Mouse (Mus musculus): ENCODE data around the gene Grap2. TPM values are rescaled to one million over a fixed set of nuclear protein-coding genes. Genes with fewer than 3 reads are reported as not detected.

Gene Grap2
- polyA plus RNA-seq, 1 experiment from 2014 or later, result 3.0 TPM

DNA sequence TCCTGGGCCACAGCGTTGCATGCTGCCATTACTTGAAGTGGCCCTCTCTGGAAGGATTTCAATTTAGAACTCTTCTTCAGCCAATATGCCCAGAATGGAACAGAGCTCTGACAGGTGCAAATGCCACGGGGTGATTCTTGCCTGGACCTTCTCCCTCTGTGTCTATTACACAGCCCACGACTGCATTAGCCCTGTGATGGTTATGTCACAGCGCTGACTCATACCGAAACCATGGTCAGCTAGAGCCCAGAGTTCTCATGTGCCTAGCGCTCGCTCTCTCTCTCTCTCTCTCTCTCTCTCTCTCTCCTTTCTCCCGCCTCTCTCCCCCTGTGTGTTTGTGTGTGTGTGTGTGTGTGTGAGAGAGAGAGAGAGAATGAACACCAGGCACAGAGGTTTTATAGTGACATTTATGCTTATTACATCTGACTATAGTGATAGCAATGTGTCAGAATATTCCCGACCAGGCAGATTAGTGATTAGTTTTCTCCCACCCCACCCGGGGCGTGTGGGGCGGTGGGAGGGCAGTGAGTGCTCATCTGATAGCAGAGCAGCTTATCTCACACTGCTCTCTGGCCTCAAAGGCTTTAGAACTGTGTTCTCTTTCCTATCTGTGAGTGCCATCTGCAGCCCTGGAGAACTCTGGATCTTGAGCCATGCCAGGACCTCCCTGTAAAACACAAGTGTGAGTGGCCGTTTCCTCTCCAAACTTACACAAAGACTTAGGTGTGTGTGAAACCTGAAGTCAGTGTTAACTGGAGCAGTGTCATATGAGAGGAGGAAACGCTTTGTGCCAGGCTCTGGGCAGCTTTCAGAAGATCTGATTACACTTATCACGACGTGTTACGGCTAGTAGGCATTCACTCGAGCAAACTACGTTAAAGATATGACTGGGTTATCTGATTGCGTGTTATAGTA is 10.4 kb downstream of the Grap2 start:
- WGBS, result 80% methylated on average over 20 of the region's 20 CpGs
- Histone ChIP-seq H3K4me1 (replicated peaks; ENCODE audit: control insufficient read depth, insufficient read depth, low read length) (no peaks in the 10 kb centered on the region; the same call in 1 of the 2 replicates), H3K36me3 (ENCODE audit: control insufficient read depth, insufficient read depth, low read length) (no peaks in the 10 kb centered on the region), H3K9me3 (ENCODE audit: control insufficient read depth, low read length) (no peaks in the 10 kb centered on the region), H3K9ac (ENCODE audit: low read length) (no peak overlapping the region), H3K4me2 (ENCODE audit: low read depth, low read length, severe bottlenecking) (no peak overlapping the region), H3K27me3 (ENCODE audit: control insufficient read depth, insufficient read depth, low read length) (no peaks in the 10 kb centered on the region), H3K27ac (ENCODE audit: low read depth, low read length) (no peak overlapping the region), H3K4me3 (ENCODE audit: low read depth, low read length) (no peak overlapping the region)
- DNase-seq (ENCODE audit: low spot score), result no peak
- no peak for ATAC-seq (replicated peaks; ENCODE audit: low FRiP score)

GRCm38 (mm10) chr15:80586296-80586695 is 13.9 kb downstream of the Grap2 start:
- ATAC-seq (replicated peaks; ENCODE audit: low FRiP score), result no peak
- H3K27me3 ChIP-seq (ENCODE audit: control insufficient read depth, insufficient read depth, low read length), result no peaks in the 10 kb centered on the region
- no peaks in the 10 kb centered on the region for H3K4me1 ChIP-seq (replicated peaks; ENCODE audit: control insufficient read depth, insufficient read depth, low read length)
- H3K9ac ChIP-seq (ENCODE audit: low read length), result no peak overlapping the region
- H3K27ac ChIP-seq (ENCODE audit: low read depth, low read length), result no peak overlapping the region
- WGBS, result 19% methylated on average over 4 of the region's 4 CpGs
- H3K36me3 ChIP-seq (ENCODE audit: control insufficient read depth, insufficient read depth, low read length), result no peaks in the 10 kb centered on the region
- no peaks in the 10 kb centered on the region for H3K9me3 ChIP-seq (ENCODE audit: control insufficient read depth, low read length)
- DNase-seq (ENCODE audit: low spot score), result no peak
- H3K4me2 ChIP-seq (ENCODE audit: low read depth, low read length, severe bottlenecking), result no peak overlapping the region
- H3K4me3 ChIP-seq (ENCODE audit: low read depth, low read length), result no peak overlapping the region

DNA sequence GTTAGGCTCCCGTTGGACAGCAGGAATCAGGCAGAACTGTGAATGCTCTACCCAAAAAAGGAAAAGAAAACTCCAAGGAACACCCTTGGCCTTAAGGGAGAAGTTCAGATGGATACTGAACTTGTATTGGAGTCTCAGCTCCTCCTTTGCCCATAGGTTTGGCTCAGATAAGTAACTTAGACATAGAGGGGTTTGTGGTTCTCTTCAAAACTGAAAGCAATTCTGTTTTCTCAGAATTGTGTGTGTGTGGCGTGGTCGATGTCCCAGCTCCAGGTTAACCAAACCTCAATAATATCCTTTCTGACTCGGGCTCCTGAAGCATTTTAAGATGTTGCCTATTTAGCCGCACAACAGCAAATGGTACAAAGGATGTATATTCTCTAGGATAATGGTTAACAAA is 18.2 kb downstream of the Grap2 start:
- Histone ChIP-seq H3K27ac (ENCODE audit: low read depth, low read length) (no peak overlapping the region), H3K9ac (ENCODE audit: low read length) (no peak overlapping the region), H3K9me3 (ENCODE audit: control insufficient read depth, low read length) (no peaks in the 10 kb centered on the region), H3K36me3 (ENCODE audit: control insufficient read depth, insufficient read depth, low read length) (no peaks in the 10 kb centered on the region), H3K4me1 (replicated peaks; ENCODE audit: control insufficient read depth, insufficient read depth, low read length) (no peaks in the 10 kb centered on the region), H3K4me2 (ENCODE audit: low read depth, low read length, severe bottlenecking) (no peak overlapping the region), H3K27me3 (ENCODE audit: control insufficient read depth, insufficient read depth, low read length) (no peaks in the 10 kb centered on the region), H3K4me3 (ENCODE audit: low read depth, low read length) (no peak overlapping the region)
- DNase-seq (ENCODE audit: low spot score) (no peak), ATAC-seq (replicated peaks; ENCODE audit: low FRiP score) (no peak)
- 89% methylated on average over 5 of the region's 5 CpGs for WGBS

GRCm38 (mm10) chr15:80592737-80593136 is 20.3 kb downstream of the Grap2 start:
- H3K4me1 ChIP-seq (replicated peaks; ENCODE audit: control insufficient read depth, insufficient read depth, low read length), result no peaks in the 10 kb centered on the region
- WGBS, result 90% methylated on average over 6 of the region's 6 CpGs
- ATAC-seq (replicated peaks; ENCODE audit: low FRiP score), result no peak

DNA sequence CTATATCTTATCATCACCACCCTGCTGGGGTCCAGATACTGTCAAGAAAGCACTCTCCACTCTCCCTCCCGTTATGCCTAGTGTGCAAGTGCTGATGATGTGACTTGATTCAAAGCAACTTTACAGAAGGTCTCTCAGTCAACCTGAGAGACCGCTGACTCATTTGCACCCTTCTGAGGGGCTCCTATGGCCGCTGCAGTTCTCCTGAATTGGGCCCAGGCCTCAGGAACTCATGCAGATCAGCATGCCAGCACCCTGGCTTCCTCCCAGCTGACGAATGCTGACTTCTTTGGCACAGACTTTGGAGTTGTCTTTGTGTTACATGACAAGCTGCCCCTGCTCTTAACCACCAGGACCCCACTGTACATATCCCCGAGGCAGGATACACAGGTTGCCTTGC is 21.5 kb downstream of the Grap2 start:
- no peak for DNase-seq (ENCODE audit: low spot score)
- ATAC-seq (replicated peaks; ENCODE audit: low FRiP score), result no peak
- Histone ChIP-seq H3K36me3 (ENCODE audit: control insufficient read depth, insufficient read depth, low read length) (no peaks in the 10 kb centered on the region), H3K4me3 (ENCODE audit: low read depth, low read length) (no peak overlapping the region), H3K27me3 (ENCODE audit: control insufficient read depth, insufficient read depth, low read length) (no peaks in the 10 kb centered on the region), H3K9me3 (ENCODE audit: control insufficient read depth, low read length) (no peaks in the 10 kb centered on the region), H3K9ac (ENCODE audit: low read length) (no peak overlapping the region), H3K27ac (ENCODE audit: low read depth, low read length) (no peak overlapping the region), H3K4me1 (replicated peaks; ENCODE audit: control insufficient read depth, insufficient read depth, low read length) (no peaks in the 10 kb centered on the region), H3K4me2 (ENCODE audit: low read depth, low read length, severe bottlenecking) (no peak overlapping the region)
- 81% methylated on average over 5 of the region's 5 CpGs for WGBS

More at GRCm38 (mm10) chr15:80592737-80593136, 20.3 kb downstream of the Grap2 start:
- DNase-seq (ENCODE audit: low spot score), result no peak
- Histone ChIP-seq H3K4me2 (ENCODE audit: low read depth, low read length, severe bottlenecking) (no peak overlapping the region), H3K36me3 (ENCODE audit: control insufficient read depth, insufficient read depth, low read length) (no peaks in the 10 kb centered on the region), H3K9me3 (ENCODE audit: control insufficient read depth, low read length) (no peaks in the 10 kb centered on the region), H3K9ac (ENCODE audit: low read length) (no peak overlapping the region), H3K27ac (ENCODE audit: low read depth, low read length) (no peak overlapping the region), H3K4me3 (ENCODE audit: low read depth, low read length) (no peak overlapping the region), H3K27me3 (ENCODE audit: control insufficient read depth, insufficient read depth, low read length) (no peaks in the 10 kb centered on the region)

- ATAC-seq (replicated peaks; ENCODE audit: low FRiP score) (no peak), DNase-seq (ENCODE audit: low spot score) (no peak)
- H3K36me3 ChIP-seq (ENCODE audit: control insufficient read depth, insufficient read depth, low read length), result no peaks in the 10 kb centered on the region
- no peaks in the 10 kb centered on the region for H3K9me3 ChIP-seq (ENCODE audit: control insufficient read depth, low read length)
- no peak overlapping the region for H3K27ac ChIP-seq (ENCODE audit: low read depth, low read length)
- peaks cover 4% of the 10 kb centered on the region; the same call in 1 of the 2 replicates for H3K4me1 ChIP-seq (replicated peaks; ENCODE audit: control insufficient read depth, insufficient read depth, low read length)
- H3K9ac ChIP-seq (ENCODE audit: low read length), result no peak overlapping the region
- no peak overlapping the region for H3K4me2 ChIP-seq (ENCODE audit: low read depth, low read length, severe bottlenecking)
- 79% methylated on average over 12 of the region's 12 CpGs for WGBS
- no peaks in the 10 kb centered on the region for H3K27me3 ChIP-seq (ENCODE audit: control insufficient read depth, insufficient read depth, low read length)
- no peak overlapping the region for H3K4me3 ChIP-seq (ENCODE audit: low read depth, low read length)
These were observed 26.4 kb downstream of the Grap2 start for GRCm38 (mm10) chr15:80598750-80599149.

GRCm38 (mm10) chr15:80599213-80599750 is 26.9 kb downstream of the Grap2 start:
- Histone ChIP-seq H3K4me1 (replicated peaks; ENCODE audit: control insufficient read depth, insufficient read depth, low read length) (peaks cover 4% of the 10 kb centered on the region; the same call in 1 of the 2 replicates), H3K36me3 (ENCODE audit: control insufficient read depth, insufficient read depth, low read length) (no peaks in the 10 kb centered on the region), H3K4me3 (ENCODE audit: low read depth, low read length) (no peak overlapping the region), H3K4me2 (ENCODE audit: low read depth, low read length, severe bottlenecking) (no peak overlapping the region), H3K9ac (ENCODE audit: low read length) (no peak overlapping the region), H3K9me3 (ENCODE audit: control insufficient read depth, low read length) (no peaks in the 10 kb centered on the region), H3K27ac (ENCODE audit: low read depth, low read length) (no peak overlapping the region), H3K27me3 (ENCODE audit: control insufficient read depth, insufficient read depth, low read length) (no peaks in the 10 kb centered on the region)
- WGBS, result 61% methylated on average over 16 of the region's 16 CpGs
- ATAC-seq (replicated peaks; ENCODE audit: low FRiP score) (no peak), DNase-seq (ENCODE audit: low spot score) (peak; percentile 59)

DNA sequence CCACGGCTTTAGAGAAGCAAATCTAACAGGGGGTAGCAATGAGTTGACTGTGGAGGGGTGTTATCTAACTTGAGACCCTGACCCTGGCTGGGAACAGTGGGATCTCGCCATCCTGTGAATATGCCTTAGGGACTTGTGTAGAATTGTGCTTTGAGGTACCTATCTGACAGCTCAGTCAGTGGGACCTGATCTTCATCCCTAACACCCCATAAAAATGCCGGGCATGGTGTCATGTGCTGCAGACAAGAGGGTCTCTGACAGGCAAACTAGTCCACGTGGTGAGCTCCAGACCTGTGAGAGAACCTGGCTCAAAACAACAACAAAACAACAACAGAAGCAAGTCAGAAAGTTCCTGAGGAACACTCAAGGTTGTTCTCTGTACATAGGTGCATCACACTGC is 27.4 kb downstream of the Grap2 start:
- ATAC-seq (replicated peaks; ENCODE audit: low FRiP score), result no peak
- WGBS, result 89% methylated on average over 4 of the region's 4 CpGs
- no peak for DNase-seq (ENCODE audit: low spot score)
- H3K4me2 ChIP-seq (ENCODE audit: low read depth, low read length, severe bottlenecking), result no peak overlapping the region
- H3K36me3 ChIP-seq (ENCODE audit: control insufficient read depth, insufficient read depth, low read length), result no peaks in the 10 kb centered on the region
- H3K4me1 ChIP-seq (replicated peaks; ENCODE audit: control insufficient read depth, insufficient read depth, low read length), result peaks cover 4% of the 10 kb centered on the region; the same call in 1 of the 2 replicates
- no peak overlapping the region for H3K9ac ChIP-seq (ENCODE audit: low read length)
- no peak overlapping the region for H3K4me3 ChIP-seq (ENCODE audit: low read depth, low read length)
- no peaks in the 10 kb centered on the region for H3K9me3 ChIP-seq (ENCODE audit: control insufficient read depth, low read length)
- H3K27ac ChIP-seq (ENCODE audit: low read depth, low read length), result no peak overlapping the region
- H3K27me3 ChIP-seq (ENCODE audit: control insufficient read depth, insufficient read depth, low read length), result no peaks in the 10 kb centered on the region

Measured in forebrain, embryonic 11.5 days (tissue).